Mouse (Mus musculus) heart, postnatal 4 days (tissue): Measurements from ENCODE around the gene Arhgef12. TPM values are rescaled to one million over a fixed set of nuclear protein-coding genes. Genes with fewer than 3 reads are reported as not detected.
A peak's percentile ranks its signal among the peaks of the same experiment; 100 is the strongest.
"Not testable (repeated sequence)": the region's sequence is repeated elsewhere in the genome, so short reads cannot be mapped to it uniquely, and the experiment has no call there.

Experiments
- DNase-seq: peaks from one replicate; pipeline ENCODE4 v3.0.0; 2021
- total RNA-seq, 2 experiments: library from RNA; stranded (reverse); gene quantifications; 2 replicates each; pipeline ENCODE4 v1.2.3; 2021

Arhgef12 gene
- total RNA-seq, result 100 to 1,000 TPM; 139 to 150 TPM

GRCm38 (mm10) chr9:43107187-43107517 is at the start of gene Arhgef12:
Gene Arhgef12, minus strand, starts transcription at chr9:43107239.
- DNase-seq, result peak; percentile 77

GRCm38 (mm10) chr9:43155960-43156359 is 48.9 kb upstream of the Arhgef12 start:
- DNase-seq, result no peak

- DNase-seq, result no peak
Observed at GRCm38 (mm10) chr9:43151779-43152178, 44.7 kb upstream of the Arhgef12 start.

- DNase-seq, result no peak
Observed at GRCm38 (mm10) chr9:43150957-43151356, 43.9 kb upstream of the Arhgef12 start.

- DNase-seq, result peak; percentile 54
Observed at GRCm38 (mm10) chr9:43150075-43150474, 43.0 kb upstream of the Arhgef12 start.

GRCm38 (mm10) chr9:43149498-43149897 is 42.5 kb upstream of the Arhgef12 start:
- DNase-seq, result no peak

- DNase-seq, result no peak
Observed at GRCm38 (mm10) chr9:43145196-43145595, 38.2 kb upstream of the Arhgef12 start.

- peak; percentile 21 for DNase-seq
Observed at GRCm38 (mm10) chr9:43144206-43144810, 37.3 kb upstream of the Arhgef12 start.

- peak; percentile 81 for DNase-seq
Observed at GRCm38 (mm10) chr9:43141839-43142238, 34.8 kb upstream of the Arhgef12 start.

GRCm38 (mm10) chr9:43133525-43133924 is 26.5 kb upstream of the Arhgef12 start:
- DNase-seq, result no peak

- DNase-seq, result no peak
Observed at GRCm38 (mm10) chr9:43132380-43132779, 25.3 kb upstream of the Arhgef12 start.

GRCm38 (mm10) chr9:43131940-43132339 is 24.9 kb upstream of the Arhgef12 start:
- no peak for DNase-seq

GRCm38 (mm10) chr9:43130684-43131083 is 23.6 kb upstream of the Arhgef12 start:
- no peak for DNase-seq

GRCm38 (mm10) chr9:43127101-43127787 is 20.2 kb upstream of the Arhgef12 start:
- peak; percentile 66 for DNase-seq

GRCm38 (mm10) chr9:43122379-43122778 is 15.3 kb upstream of the Arhgef12 start:
- peak; percentile 21 for DNase-seq

GRCm38 (mm10) chr9:43121948-43122347 is 14.9 kb upstream of the Arhgef12 start:
- DNase-seq, result not testable (repeated sequence)

- DNase-seq, result no peak
Observed at GRCm38 (mm10) chr9:43116997-43117336, 9.9 kb upstream of the Arhgef12 start.

GRCm38 (mm10) chr9:43116134-43116996 is 9.3 kb upstream of the Arhgef12 start, which contains the start of gene Tmem136:
Gene Tmem136, minus strand, starts transcription at chr9:43116570.
- DNase-seq, result peak; percentile 66

GRCm38 (mm10) chr9:43115431-43116133 is 8.5 kb upstream of the Arhgef12 start:
- no peak for DNase-seq

- no peak for DNase-seq
Observed at GRCm38 (mm10) chr9:43114833-43115232, 7.8 kb upstream of the Arhgef12 start.

- DNase-seq, result no peak
Observed at GRCm38 (mm10) chr9:43110286-43110980, 3.4 kb upstream of the Arhgef12 start.

- no peak for DNase-seq
Observed at GRCm38 (mm10) chr9:43109125-43109524, 2.1 kb upstream of the Arhgef12 start.
